Mouse (Mus musculus): ENCODE measurements around the gene Scrg1. TPM values are rescaled to one million over a fixed set of nuclear protein-coding genes. Genes with fewer than 3 reads are reported as not detected.

The Scrg1 gene
- total RNA-seq (2014; fragmentation: Nextera tagmentation), result not detected in 2 replicates
- total RNA-seq (2017), result not detected in 2 replicates
- polyA plus RNA-seq (2012), result not detected in 2 replicates

GRCm38 (mm10) chr8:57455765-57456164, at the start of gene Scrg1:
Gene Scrg1, plus strand, starts transcription at chr8:57455923.
- ATAC-seq (ENCODE audit: extremely low read depth, insufficient number of reproducible peaks, low FRiP score, poor library complexity, severe bottlenecking), result no peak
- Histone ChIP-seq H3K36me3 (replicated peaks) (no peaks in the 10 kb centered on the region), H3K27me3 (ENCODE audit: insufficient read depth, low read length) (peaks cover 16% of the 10 kb centered on the region), H3K9me3 (replicated peaks) (no peaks in the 10 kb centered on the region), H3K4me3 (ENCODE audit: low read depth, low read length) (no peak within 1 kb of the TSS), H3K4me1 (ENCODE audit: insufficient read depth, low read depth, low read length) (0 out of 2 replicates have a peak, but pooled peaks cover 2% of the 10 kb centered on the region)
- DNase-seq (ENCODE audit: low spot score), result no peak
- TF ChIP-seq CTCF (IDR thresholded peaks at IDR 0.05; ENCODE audit: low read depth, low read length) (no peak), GATA1 (IDR thresholded peaks at IDR 0.05; ENCODE audit: borderline replicate concordance, low read length) (no peak), TAL1 (conservative IDR thresholded peaks at IDR 0.05; ENCODE audit: low read depth, low read length) (no peak), GATA2 (IDR thresholded peaks at IDR 0.05; ENCODE audit: borderline replicate concordance, low read depth, low read length) (no peak), POLR2AphosphoS5 (IDR thresholded peaks at IDR 0.05; ENCODE audit: insufficient replicate concordance, low read depth, low read length) (no peak)

- TF ChIP-seq TAL1 (conservative IDR thresholded peaks at IDR 0.05; ENCODE audit: low read depth, low read length) (no peak), POLR2AphosphoS5 (IDR thresholded peaks at IDR 0.05; ENCODE audit: insufficient replicate concordance, low read depth, low read length) (no peak), CTCF (IDR thresholded peaks at IDR 0.05; ENCODE audit: low read depth, low read length) (no peak), GATA1 (IDR thresholded peaks at IDR 0.05; ENCODE audit: borderline replicate concordance, low read length) (no peak), GATA2 (IDR thresholded peaks at IDR 0.05; ENCODE audit: borderline replicate concordance, low read depth, low read length) (no peak)
- H3K9me3 ChIP-seq (replicated peaks), result no peaks in the 10 kb centered on the region
- DNase-seq (ENCODE audit: low spot score) (no peak), ATAC-seq (ENCODE audit: extremely low read depth, insufficient number of reproducible peaks, low FRiP score, poor library complexity, severe bottlenecking) (no peak)
- H3K27me3 ChIP-seq (ENCODE audit: insufficient read depth, low read length), result peaks cover 15% of the 10 kb centered on the region
- H3K36me3 ChIP-seq (replicated peaks), result no peaks in the 10 kb centered on the region
- H3K4me3 ChIP-seq (ENCODE audit: low read depth, low read length), result no peak overlapping the region
- H3K4me1 ChIP-seq (ENCODE audit: insufficient read depth, low read depth, low read length), result no peaks in the 10 kb centered on the region
Observed at GRCm38 (mm10) chr8:57406366-57406765, 49.4 kb upstream of the Scrg1 start.

- no peak for ATAC-seq (ENCODE audit: extremely low read depth, insufficient number of reproducible peaks, low FRiP score, poor library complexity, severe bottlenecking)
- no peaks in the 10 kb centered on the region for H3K4me1 ChIP-seq (ENCODE audit: insufficient read depth, low read depth, low read length)
- H3K4me3 ChIP-seq (ENCODE audit: low read depth, low read length), result no peak overlapping the region
- TF ChIP-seq POLR2AphosphoS5 (IDR thresholded peaks at IDR 0.05; ENCODE audit: insufficient replicate concordance, low read depth, low read length) (no peak), GATA1 (IDR thresholded peaks at IDR 0.05; ENCODE audit: borderline replicate concordance, low read length) (no peak), GATA2 (IDR thresholded peaks at IDR 0.05; ENCODE audit: borderline replicate concordance, low read depth, low read length) (no peak), CTCF (IDR thresholded peaks at IDR 0.05; ENCODE audit: low read depth, low read length) (no peak), TAL1 (conservative IDR thresholded peaks at IDR 0.05; ENCODE audit: low read depth, low read length) (no peak)
- no peak for DNase-seq (ENCODE audit: low spot score)
- H3K9me3 ChIP-seq (replicated peaks), result no peaks in the 10 kb centered on the region
- H3K36me3 ChIP-seq (replicated peaks), result no peaks in the 10 kb centered on the region
- peaks cover 19% of the 10 kb centered on the region for H3K27me3 ChIP-seq (ENCODE audit: insufficient read depth, low read length)
Observed at GRCm38 (mm10) chr8:57409333-57409732, 46.4 kb upstream of the Scrg1 start.

GRCm38 (mm10) chr8:57409779-57410472, 45.8 kb upstream of the Scrg1 start:
- Histone ChIP-seq H3K36me3 (replicated peaks) (no peaks in the 10 kb centered on the region), H3K4me3 (ENCODE audit: low read depth, low read length) (no peak overlapping the region), H3K4me1 (ENCODE audit: insufficient read depth, low read depth, low read length) (no peaks in the 10 kb centered on the region), H3K27me3 (ENCODE audit: insufficient read depth, low read length) (peaks cover 19% of the 10 kb centered on the region), H3K9me3 (replicated peaks) (no peaks in the 10 kb centered on the region)
- DNase-seq (ENCODE audit: low spot score) (no peak), ATAC-seq (ENCODE audit: extremely low read depth, insufficient number of reproducible peaks, low FRiP score, poor library complexity, severe bottlenecking) (no peak)
- TF ChIP-seq CTCF (IDR thresholded peaks at IDR 0.05; ENCODE audit: low read depth, low read length), result no peak
- TF ChIP-seq GATA1 (IDR thresholded peaks at IDR 0.05; ENCODE audit: borderline replicate concordance, low read length), result no peak
- TF ChIP-seq TAL1 (conservative IDR thresholded peaks at IDR 0.05; ENCODE audit: low read depth, low read length), result no peak
- TF ChIP-seq POLR2AphosphoS5 (IDR thresholded peaks at IDR 0.05; ENCODE audit: insufficient replicate concordance, low read depth, low read length), result no peak
- TF ChIP-seq GATA2 (IDR thresholded peaks at IDR 0.05; ENCODE audit: borderline replicate concordance, low read depth, low read length), result no peak

GRCm38 (mm10) chr8:57410473-57410863, 45.3 kb upstream of the Scrg1 start:
- Histone ChIP-seq H3K27me3 (ENCODE audit: insufficient read depth, low read length) (peaks cover 19% of the 10 kb centered on the region), H3K4me3 (ENCODE audit: low read depth, low read length) (no peak overlapping the region), H3K36me3 (replicated peaks) (no peaks in the 10 kb centered on the region), H3K9me3 (replicated peaks) (no peaks in the 10 kb centered on the region), H3K4me1 (ENCODE audit: insufficient read depth, low read depth, low read length) (no peaks in the 10 kb centered on the region)
- ATAC-seq (ENCODE audit: extremely low read depth, insufficient number of reproducible peaks, low FRiP score, poor library complexity, severe bottlenecking) (no peak), DNase-seq (ENCODE audit: low spot score) (no peak)
- TF ChIP-seq POLR2AphosphoS5 (IDR thresholded peaks at IDR 0.05; ENCODE audit: insufficient replicate concordance, low read depth, low read length), result no peak
- TF ChIP-seq GATA1 (IDR thresholded peaks at IDR 0.05; ENCODE audit: borderline replicate concordance, low read length), result no peak
- no peak for TF ChIP-seq TAL1 (conservative IDR thresholded peaks at IDR 0.05; ENCODE audit: low read depth, low read length)
- TF ChIP-seq GATA2 (IDR thresholded peaks at IDR 0.05; ENCODE audit: borderline replicate concordance, low read depth, low read length), result no peak
- TF ChIP-seq CTCF (IDR thresholded peaks at IDR 0.05; ENCODE audit: low read depth, low read length), result no peak

DNA sequence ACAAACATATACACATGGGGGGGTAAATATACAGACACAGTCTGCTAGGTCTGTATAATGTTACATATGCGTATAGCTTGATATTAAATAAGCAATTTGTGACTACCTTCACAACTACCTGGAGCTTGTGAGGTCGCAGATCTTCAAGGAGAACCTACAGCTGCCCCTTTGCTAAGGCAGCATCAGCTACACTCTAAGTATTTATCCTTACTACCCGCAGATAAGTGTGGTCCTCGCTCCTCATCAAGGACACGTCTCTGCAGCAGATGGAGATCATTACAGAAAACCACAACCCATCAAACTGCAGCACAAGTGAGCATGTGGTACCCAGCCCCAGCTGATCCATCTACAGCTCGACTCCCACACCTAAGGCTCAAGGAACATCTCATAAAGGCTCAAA, 44.4 kb upstream of the Scrg1 start:
- Histone ChIP-seq H3K4me1 (ENCODE audit: insufficient read depth, low read depth, low read length) (no peaks in the 10 kb centered on the region), H3K4me3 (ENCODE audit: low read depth, low read length) (no peak overlapping the region), H3K27me3 (ENCODE audit: insufficient read depth, low read length) (peaks cover 19% of the 10 kb centered on the region), H3K9me3 (replicated peaks) (no peaks in the 10 kb centered on the region), H3K36me3 (replicated peaks) (no peaks in the 10 kb centered on the region)
- ATAC-seq (ENCODE audit: extremely low read depth, insufficient number of reproducible peaks, low FRiP score, poor library complexity, severe bottlenecking), result no peak
- DNase-seq (ENCODE audit: low spot score), result no peak
- no peak for TF ChIP-seq TAL1 (conservative IDR thresholded peaks at IDR 0.05; ENCODE audit: low read depth, low read length)
- no peak for TF ChIP-seq POLR2AphosphoS5 (IDR thresholded peaks at IDR 0.05; ENCODE audit: insufficient replicate concordance, low read depth, low read length)
- no peak for TF ChIP-seq GATA2 (IDR thresholded peaks at IDR 0.05; ENCODE audit: borderline replicate concordance, low read depth, low read length)
- no peak for TF ChIP-seq GATA1 (IDR thresholded peaks at IDR 0.05; ENCODE audit: borderline replicate concordance, low read length)
